Mouse (Mus musculus): ENCODE measurements around the gene Srarp. TPM values are rescaled to one million over a fixed set of nuclear protein-coding genes. Genes with fewer than 3 reads are reported as not detected.

The Srarp gene
- polyA plus RNA-seq, 1 experiment from 2014 or later = 0.62 TPM

- Histone ChIP-seq H3K9me3 (replicated peaks; ENCODE audit: control insufficient read depth, low read length, poor library complexity, severe bottlenecking) (no peaks in the 10 kb centered on the region), H3K4me3 (ENCODE audit: low read depth, low read length) (no peak overlapping the region), H3K27ac (ENCODE audit: low read length) (no peak overlapping the region), H3K36me3 (ENCODE audit: control insufficient read depth, insufficient read depth, low read length) (peaks cover 35% of the 10 kb centered on the region), H3K4me2 (ENCODE audit: low read length) (no peak overlapping the region), H3K4me1 (ENCODE audit: control insufficient read depth, insufficient read depth, low read length) (no peaks in the 10 kb centered on the region; the same call in 1 of the 2 replicates), H3K27me3 (ENCODE audit: control insufficient read depth, insufficient read depth, low read depth, low read length) (no peaks in the 10 kb centered on the region), H3K9ac (ENCODE audit: low read depth, low read length) (no peak overlapping the region)
- 19% methylated on average over 12 of the region's 12 CpGs for WGBS
- no peak for ATAC-seq
Measured at GRCm38 (mm10) chr4:141461088-141461487, 25.2 kb upstream of the Srarp start.

GRCm38 (mm10) chr4:141460481-141460880 lies 24.6 kb upstream of the Srarp start:
- no peak overlapping the region for H3K9ac ChIP-seq (ENCODE audit: low read depth, low read length)
- ATAC-seq = no peak
- no peak overlapping the region for H3K4me2 ChIP-seq (ENCODE audit: low read length)
- H3K9me3 ChIP-seq (replicated peaks; ENCODE audit: control insufficient read depth, low read length, poor library complexity, severe bottlenecking) = no peaks in the 10 kb centered on the region
- no peak overlapping the region for H3K4me3 ChIP-seq (ENCODE audit: low read depth, low read length)
- no peaks in the 10 kb centered on the region; the same call in 1 of the 2 replicates for H3K4me1 ChIP-seq (ENCODE audit: control insufficient read depth, insufficient read depth, low read length)
- WGBS = 92% methylated on average over 4 of the region's 4 CpGs
- H3K27me3 ChIP-seq (ENCODE audit: control insufficient read depth, insufficient read depth, low read depth, low read length) = no peaks in the 10 kb centered on the region
- H3K36me3 ChIP-seq (ENCODE audit: control insufficient read depth, insufficient read depth, low read length) = peaks cover 30% of the 10 kb centered on the region
- no peak overlapping the region for H3K27ac ChIP-seq (ENCODE audit: low read length)

DNA sequence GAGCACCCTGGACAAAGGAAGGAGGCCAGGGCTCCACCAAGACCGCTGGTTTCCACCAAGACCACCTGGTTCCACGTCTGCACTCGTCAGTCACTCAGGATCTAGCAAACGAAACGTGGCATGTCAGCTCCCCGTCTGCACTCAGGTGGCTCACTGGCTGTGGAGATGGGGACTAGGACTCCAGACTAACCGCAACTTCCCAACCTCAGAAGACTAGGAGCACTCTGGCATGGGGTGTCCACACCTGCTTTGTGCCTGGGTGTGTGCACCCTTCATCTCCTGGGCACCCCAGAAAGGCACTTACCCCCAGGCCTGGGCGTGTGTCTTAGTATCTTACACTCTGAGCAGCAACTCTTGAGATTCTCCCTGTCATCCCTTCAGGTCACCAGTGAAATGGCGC lies 23.9 kb upstream of the Srarp start:
- 86% methylated on average over 9 of the region's 9 CpGs for WGBS
- Histone ChIP-seq H3K4me2 (ENCODE audit: low read length) (no peak overlapping the region), H3K9ac (ENCODE audit: low read depth, low read length) (no peak overlapping the region), H3K4me3 (ENCODE audit: low read depth, low read length) (no peak overlapping the region), H3K27me3 (ENCODE audit: control insufficient read depth, insufficient read depth, low read depth, low read length) (no peaks in the 10 kb centered on the region), H3K4me1 (ENCODE audit: control insufficient read depth, insufficient read depth, low read length) (no peaks in the 10 kb centered on the region; the same call in 1 of the 2 replicates), H3K9me3 (replicated peaks; ENCODE audit: control insufficient read depth, low read length, poor library complexity, severe bottlenecking) (no peaks in the 10 kb centered on the region), H3K27ac (ENCODE audit: low read length) (no peak overlapping the region), H3K36me3 (ENCODE audit: control insufficient read depth, insufficient read depth, low read length) (peaks cover 23% of the 10 kb centered on the region)
- no peak for ATAC-seq

GRCm38 (mm10) chr4:141458888-141459287 lies 23.0 kb upstream of the Srarp start:
- peaks cover 14% of the 10 kb centered on the region; the same call in 1 of the 2 replicates for H3K36me3 ChIP-seq (ENCODE audit: control insufficient read depth, insufficient read depth, low read length)
- H3K9ac ChIP-seq (ENCODE audit: low read depth, low read length) = no peak overlapping the region
- H3K4me1 ChIP-seq (ENCODE audit: control insufficient read depth, insufficient read depth, low read length) = no peaks in the 10 kb centered on the region; the same call in 1 of the 2 replicates
- H3K27me3 ChIP-seq (ENCODE audit: control insufficient read depth, insufficient read depth, low read depth, low read length) = no peaks in the 10 kb centered on the region
- no peak overlapping the region for H3K4me2 ChIP-seq (ENCODE audit: low read length)
- no peak overlapping the region for H3K27ac ChIP-seq (ENCODE audit: low read length)
- no peak for ATAC-seq
- WGBS = 57% methylated on average over 3 of the region's 3 CpGs
- no peak overlapping the region for H3K4me3 ChIP-seq (ENCODE audit: low read depth, low read length)
- no peaks in the 10 kb centered on the region for H3K9me3 ChIP-seq (replicated peaks; ENCODE audit: control insufficient read depth, low read length, poor library complexity, severe bottlenecking)

- WGBS = 12% methylated on average over 7 of the region's 7 CpGs
- peaks cover 10% of the 10 kb centered on the region; the same call in 1 of the 2 replicates for H3K36me3 ChIP-seq (ENCODE audit: control insufficient read depth, insufficient read depth, low read length)
- no peak overlapping the region for H3K4me2 ChIP-seq (ENCODE audit: low read length)
- no peak overlapping the region for H3K4me3 ChIP-seq (ENCODE audit: low read depth, low read length)
- no peaks in the 10 kb centered on the region for H3K9me3 ChIP-seq (replicated peaks; ENCODE audit: control insufficient read depth, low read length, poor library complexity, severe bottlenecking)
- ATAC-seq = no peak
- no peaks in the 10 kb centered on the region for H3K27me3 ChIP-seq (ENCODE audit: control insufficient read depth, insufficient read depth, low read depth, low read length)
- no peak overlapping the region for H3K27ac ChIP-seq (ENCODE audit: low read length)
- H3K4me1 ChIP-seq (ENCODE audit: control insufficient read depth, insufficient read depth, low read length) = no peaks in the 10 kb centered on the region; the same call in 1 of the 2 replicates
- H3K9ac ChIP-seq (ENCODE audit: low read depth, low read length) = 0 out of 2 replicates have a peak overlapping the region, but pooled peaks have one; percentile 20
Measured at GRCm38 (mm10) chr4:141458236-141458635, 22.3 kb upstream of the Srarp start.

DNA sequence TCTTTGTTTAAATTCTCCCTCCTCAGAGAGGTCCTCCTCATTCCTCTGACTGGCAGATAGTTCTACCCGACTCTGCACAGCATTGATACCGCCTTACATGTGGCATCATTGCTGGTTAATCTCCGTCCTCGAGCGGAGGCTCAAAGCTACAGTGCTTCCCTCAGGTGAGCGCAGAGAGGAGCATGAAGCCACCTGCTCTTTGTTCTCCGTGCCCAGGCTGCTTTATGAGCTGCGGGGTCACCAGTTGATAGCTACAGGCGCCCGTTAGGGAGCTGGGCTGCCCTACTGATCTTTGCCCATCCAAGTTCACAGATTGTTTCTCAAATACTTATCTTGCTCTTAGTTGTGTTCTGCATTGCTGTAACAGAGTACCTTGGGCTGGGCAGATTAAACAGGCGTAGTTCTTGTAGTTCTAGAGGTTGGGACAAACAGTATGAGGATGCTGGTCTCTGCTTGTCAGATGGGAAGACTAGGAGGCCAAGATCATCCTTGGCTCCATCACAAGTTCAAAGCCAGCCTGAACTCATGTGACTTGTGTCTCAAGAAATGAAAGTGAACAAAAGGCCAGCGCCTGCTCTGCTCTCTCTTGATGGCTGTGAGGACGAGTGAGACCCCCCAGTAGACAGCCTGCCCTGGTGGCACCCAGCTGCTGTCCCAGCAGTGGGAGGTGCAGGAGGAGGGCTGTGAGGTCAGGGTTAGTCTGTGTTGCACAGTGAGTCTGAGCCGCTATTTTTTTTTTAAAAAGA lies 20.5 kb upstream of the Srarp start:
- Histone ChIP-seq H3K4me1 (ENCODE audit: control insufficient read depth, insufficient read depth, low read length) (no peaks in the 10 kb centered on the region; the same call in 1 of the 2 replicates), H3K36me3 (ENCODE audit: control insufficient read depth, insufficient read depth, low read length) (0 out of 2 replicates have a peak, but pooled peaks cover 5% of the 10 kb centered on the region), H3K9me3 (replicated peaks; ENCODE audit: control insufficient read depth, low read length, poor library complexity, severe bottlenecking) (no peaks in the 10 kb centered on the region), H3K4me2 (ENCODE audit: low read length) (no peak overlapping the region), H3K27me3 (ENCODE audit: control insufficient read depth, insufficient read depth, low read depth, low read length) (no peaks in the 10 kb centered on the region), H3K4me3 (ENCODE audit: low read depth, low read length) (no peak overlapping the region), H3K27ac (ENCODE audit: low read length) (no peak overlapping the region), H3K9ac (ENCODE audit: low read depth, low read length) (no peak overlapping the region)
- 94% methylated on average over 14 of the region's 14 CpGs for WGBS
- ATAC-seq = no peak

- 78% methylated on average over 4 of the region's 4 CpGs for WGBS
- ATAC-seq = no peak
Measured at GRCm38 (mm10) chr4:141455526-141455925, 19.6 kb upstream of the Srarp start.

GRCm38 (mm10) chr4:141454581-141455350 lies 18.9 kb upstream of the Srarp start:
- Histone ChIP-seq H3K27me3 (ENCODE audit: control insufficient read depth, insufficient read depth, low read depth, low read length) (no peaks in the 10 kb centered on the region), H3K9me3 (replicated peaks; ENCODE audit: control insufficient read depth, low read length, poor library complexity, severe bottlenecking) (no peaks in the 10 kb centered on the region), H3K27ac (ENCODE audit: low read length) (no peak overlapping the region), H3K9ac (ENCODE audit: low read depth, low read length) (no peak overlapping the region), H3K4me3 (ENCODE audit: low read depth, low read length) (no peak overlapping the region), H3K4me1 (ENCODE audit: control insufficient read depth, insufficient read depth, low read length) (no peaks in the 10 kb centered on the region; the same call in 1 of the 2 replicates), H3K4me2 (ENCODE audit: low read length) (no peak overlapping the region), H3K36me3 (ENCODE audit: control insufficient read depth, insufficient read depth, low read length) (0 out of 2 replicates have a peak, but pooled peaks cover 5% of the 10 kb centered on the region)
- WGBS = 84% methylated on average over 14 of the region's 14 CpGs
- ATAC-seq = no peak

More at GRCm38 (mm10) chr4:141455526-141455925, 19.6 kb upstream of the Srarp start:
- 0 out of 2 replicates have a peak, but pooled peaks cover 5% of the 10 kb centered on the region for H3K36me3 ChIP-seq (ENCODE audit: control insufficient read depth, insufficient read depth, low read length)
- H3K9me3 ChIP-seq (replicated peaks; ENCODE audit: control insufficient read depth, low read length, poor library complexity, severe bottlenecking) = no peaks in the 10 kb centered on the region
- no peak overlapping the region for H3K9ac ChIP-seq (ENCODE audit: low read depth, low read length)
- H3K4me1 ChIP-seq (ENCODE audit: control insufficient read depth, insufficient read depth, low read length) = no peaks in the 10 kb centered on the region; the same call in 1 of the 2 replicates
- H3K4me3 ChIP-seq (ENCODE audit: low read depth, low read length) = no peak overlapping the region
- no peak overlapping the region for H3K27ac ChIP-seq (ENCODE audit: low read length)
- no peak overlapping the region for H3K4me2 ChIP-seq (ENCODE audit: low read length)
- H3K27me3 ChIP-seq (ENCODE audit: control insufficient read depth, insufficient read depth, low read depth, low read length) = no peaks in the 10 kb centered on the region

Measured in midbrain, embryonic 16.5 days (tissue).